Mouse (Mus musculus) Patski (cell line): Measurements from ENCODE around the gene Bcl11a. TPM values are rescaled to one million over a fixed set of nuclear protein-coding genes. Genes with fewer than 3 reads are reported as not detected.

Experiments used
- ATAC-seq: fragments of 100-300 bp; one replicate; pipeline ENCODE4 v1.8.0; 2021
- CTCF ChIA-PET: fragments of 350-600 bp; sonication (Branson Sonifier 250); formaldehyde crosslinking; loops from one replicate; lab custom pipeline; 2022; ENCODE audit warnings: inconsistent platforms; lab: Charles Lee
- POLR2A ChIA-PET: fragments of 350-600 bp; sonication (Branson Sonifier 250); formaldehyde crosslinking; loops from one replicate; lab custom pipeline; 2022; ENCODE audit warnings: antibody characterized with exemption, inconsistent platforms; lab: Charles Lee
- DNase-seq: peaks from one replicate; pipeline ENCODE4 v3.0.0-alpha.2; 2011; ENCODE audit warnings: low read depth, low spot score
- H3K27me3 ChIP-seq: fragments of 371-371 bp; one replicate; pipeline ENCODE4 v1.5.1; 2021
- CTCF ChIP-seq: fragments of 100-300 bp; IDR thresholded peaks from one replicate; pipeline ENCODE4 v1.5.1; 2021
- in situ Hi-C: fragments of 300-500 bp; cut with MboI; formaldehyde crosslinking; loops from 3 replicates; pipeline ENCODE4 v1.11.1; 2018; ENCODE audit warnings: low pct_unique_long_range_greater_than_20kb, mixed read lengths
- polyA plus RNA-seq: library from polyadenylated mRNA; unstranded; gene quantifications from one replicate; pipeline ENCODE4 v1.2.3, GENCODE M21; 2021

The Bcl11a gene
- polyA plus RNA-seq, 1 experiment from 2014 or later, result not detected

DNA sequence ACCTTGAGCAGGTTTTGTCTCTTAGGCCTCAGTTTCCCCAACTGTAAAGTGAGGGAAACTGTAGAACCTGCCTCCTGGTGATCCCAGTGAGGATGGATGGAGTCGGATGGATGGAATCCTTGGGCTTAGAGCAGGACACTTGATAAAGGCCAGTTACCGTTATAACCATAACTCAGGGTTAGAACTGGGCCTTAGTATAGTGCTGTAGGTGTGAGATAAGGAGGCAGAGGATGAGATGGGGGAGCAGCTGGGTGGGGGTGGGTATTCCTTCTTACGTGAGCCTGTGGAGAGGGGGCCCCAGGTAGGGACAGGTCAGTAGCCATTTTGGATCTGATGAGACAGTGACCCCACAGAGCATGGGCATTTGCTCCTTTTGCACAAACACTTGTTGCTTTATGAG is 23.8 kb downstream of the Bcl11a start:
- ChIA-PET POLR2A (no interaction called here), CTCF (no interaction called here)
- H3K27me3 ChIP-seq, result peaks cover 61% of the 10 kb centered on the region
- no peak for TF ChIP-seq CTCF
- DNase-seq (no peak), ATAC-seq (no peak)
- in situ Hi-C loops, result no loop called here

DNA sequence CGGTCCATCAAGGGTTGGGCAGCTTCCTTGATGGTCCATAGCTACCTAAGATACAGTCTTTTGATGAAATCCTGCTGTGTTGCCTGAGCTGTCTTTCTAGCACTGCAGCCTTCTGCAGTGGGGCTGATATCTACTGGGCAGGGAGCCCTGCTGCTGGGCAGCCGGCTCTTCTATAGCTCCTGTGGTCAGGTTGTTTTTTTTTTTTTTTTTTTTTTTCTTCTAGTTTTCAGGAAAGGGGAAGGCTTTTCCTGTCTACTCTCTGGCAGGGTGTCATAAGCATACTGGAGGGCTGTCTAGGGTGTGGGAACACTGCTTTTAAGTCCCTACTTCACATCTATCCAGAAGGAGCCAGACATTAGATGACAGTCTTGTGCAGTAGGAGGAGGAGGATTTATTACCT is 24.5 kb downstream of the Bcl11a start:
- POLR2A ChIA-PET, result interaction anchor here (0.6 kb wide), 1 partner anchor 916 kb away, joined by 6 read pairs; no protein-coding TSS in a partner anchor
- in situ Hi-C loops, result no loop called here
- CTCF ChIA-PET, result no interaction called here
- peaks cover 61% of the 10 kb centered on the region for H3K27me3 ChIP-seq
- ATAC-seq, result no peak
- no peak for DNase-seq
- no peak for TF ChIP-seq CTCF

DNA sequence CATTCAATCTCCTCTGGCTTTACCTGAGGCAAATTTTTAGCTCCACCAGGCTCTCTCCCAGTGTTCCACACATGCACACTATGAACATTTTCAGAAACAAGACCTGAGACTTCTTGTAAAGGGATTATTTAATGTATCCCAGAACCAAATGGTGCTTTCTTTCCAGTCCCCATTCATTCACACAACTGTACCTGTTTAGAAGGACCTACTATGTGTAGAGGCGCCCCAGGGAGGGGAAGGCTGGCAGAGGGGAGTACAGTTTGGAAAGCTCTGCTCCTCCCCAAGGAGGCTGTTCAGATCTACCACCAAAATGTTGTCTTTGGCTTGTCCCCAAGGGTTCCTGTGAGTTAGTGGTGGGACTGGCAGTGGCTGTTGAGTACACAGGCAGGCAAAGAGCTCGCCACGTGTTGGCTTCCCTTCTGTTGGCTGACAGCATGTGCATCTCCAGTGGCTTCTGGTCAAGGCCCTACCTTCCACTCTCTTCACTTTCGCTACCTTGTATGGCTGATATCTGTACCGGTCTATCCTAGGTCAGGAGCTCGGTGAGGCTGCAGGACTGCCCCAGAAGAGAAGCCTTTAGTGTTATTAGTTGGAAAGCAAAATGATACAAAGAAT is 25.4 kb downstream of the Bcl11a start:
- ATAC-seq, result no peak
- in situ Hi-C loops, result no loop called here
- DNase-seq, result no peak
- TF ChIP-seq CTCF, result no peak
- peaks cover 60% of the 10 kb centered on the region for H3K27me3 ChIP-seq
- POLR2A ChIA-PET, result no interaction called here
- CTCF ChIA-PET, result no interaction called here

DNA sequence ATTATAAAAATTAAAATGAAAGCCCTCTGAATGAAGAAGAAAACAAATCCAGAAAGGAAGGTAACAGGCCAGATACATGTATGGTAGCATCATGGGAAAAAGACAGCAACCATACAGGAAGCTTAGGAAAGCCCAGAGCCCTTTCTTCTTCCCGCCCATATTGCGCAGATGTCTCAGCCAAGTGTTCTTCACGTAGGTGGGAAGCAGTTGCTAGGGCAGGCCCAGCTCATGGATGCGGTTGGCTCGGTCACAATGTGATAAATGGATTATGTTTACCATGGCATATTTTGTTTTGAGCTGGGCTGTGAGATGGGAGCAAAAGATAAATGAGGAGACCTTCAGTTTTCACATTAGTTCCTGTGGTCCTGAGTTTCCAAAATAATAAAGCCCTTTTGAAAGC is 29.6 kb downstream of the Bcl11a start:
- in situ Hi-C loops, result no loop called here
- ChIA-PET POLR2A (no interaction called here), CTCF (no interaction called here)
- DNase-seq, result no peak
- peaks cover 66% of the 10 kb centered on the region for H3K27me3 ChIP-seq
- ATAC-seq, result no peak
- no peak for TF ChIP-seq CTCF

DNA sequence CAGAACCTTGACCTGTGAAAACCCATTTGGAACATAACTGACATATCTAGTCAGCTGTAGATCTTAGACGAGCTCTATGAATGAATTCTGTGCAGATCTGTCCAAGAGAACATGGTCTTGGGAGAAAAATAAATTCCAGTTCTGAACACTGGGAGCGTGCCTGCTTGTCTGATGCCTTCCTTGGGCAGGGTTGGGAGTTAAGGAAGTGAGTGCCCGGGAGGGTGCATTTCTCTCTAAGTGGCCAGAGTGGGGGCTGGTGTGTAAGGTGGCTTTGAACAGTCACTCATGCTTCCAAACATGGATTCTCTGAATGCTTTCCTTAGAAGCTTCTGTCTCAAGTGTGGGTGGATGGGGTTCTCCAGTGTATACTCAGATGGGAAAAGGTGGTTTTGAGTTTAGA is 31.1 kb downstream of the Bcl11a start:
- peaks cover 64% of the 10 kb centered on the region for H3K27me3 ChIP-seq
- ATAC-seq, result no peak
- POLR2A ChIA-PET, result no interaction called here

DNA sequence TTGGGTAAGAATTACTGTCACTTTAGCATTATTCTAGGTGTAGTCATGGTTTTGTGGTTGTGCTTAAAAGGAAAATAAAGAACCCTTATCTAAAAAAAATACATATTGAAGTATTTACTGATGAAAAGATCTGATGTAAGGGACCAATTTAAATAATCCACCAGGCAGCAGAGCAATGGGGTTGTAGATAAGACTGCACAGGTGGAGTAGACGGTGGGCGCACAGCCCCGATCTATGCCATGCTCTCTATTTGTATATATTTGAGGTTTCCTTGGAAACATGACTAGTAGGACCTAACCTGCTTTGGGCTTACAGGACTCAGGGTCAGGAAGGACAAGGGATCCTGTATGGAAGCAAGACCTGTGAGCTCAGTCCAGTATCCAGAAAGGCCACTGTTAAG is 31.5 kb downstream of the Bcl11a start:
- ATAC-seq (no peak), DNase-seq (no peak)
- POLR2A ChIA-PET, result no interaction called here
- H3K27me3 ChIP-seq, result peaks cover 62% of the 10 kb centered on the region
- CTCF ChIA-PET, result no interaction called here
- in situ Hi-C loops, result no loop called here
- no peak for TF ChIP-seq CTCF

More for the DNA sequence above, 31.1 kb downstream of the Bcl11a start:
- CTCF ChIA-PET, result no interaction called here
- in situ Hi-C loops, result no loop called here
- TF ChIP-seq CTCF, result no peak
- no peak for DNase-seq

DNA sequence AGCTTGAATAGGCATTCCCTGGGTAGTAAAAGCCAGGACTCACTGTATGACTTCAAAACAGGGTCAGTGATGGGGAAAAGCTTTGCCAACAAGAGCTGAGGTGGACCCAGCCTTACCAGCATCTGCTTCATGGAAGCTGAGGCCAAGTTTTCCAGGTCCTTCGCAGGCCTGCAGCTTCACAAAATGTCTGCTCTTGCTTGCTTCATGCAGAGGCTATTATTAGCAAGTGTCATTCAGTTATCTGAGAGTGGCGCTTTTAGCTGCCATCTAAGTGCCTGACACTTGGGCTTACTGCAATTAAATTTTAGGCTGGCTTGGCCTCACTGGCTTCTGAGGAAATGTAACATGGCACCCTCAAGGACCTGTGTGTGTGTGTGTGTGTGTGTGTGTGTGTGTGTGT is 32.3 kb downstream of the Bcl11a start:
- in situ Hi-C loops, result no loop called here
- POLR2A ChIA-PET, result interaction anchor here (0.7 kb wide), 1 partner anchor 598 kb away, joined by 3 read pairs; no protein-coding TSS in a partner anchor
- TF ChIP-seq CTCF, result no peak
- CTCF ChIA-PET, result no interaction called here
- H3K27me3 ChIP-seq, result peaks cover 61% of the 10 kb centered on the region
- ATAC-seq (no peak), DNase-seq (no peak)

DNA sequence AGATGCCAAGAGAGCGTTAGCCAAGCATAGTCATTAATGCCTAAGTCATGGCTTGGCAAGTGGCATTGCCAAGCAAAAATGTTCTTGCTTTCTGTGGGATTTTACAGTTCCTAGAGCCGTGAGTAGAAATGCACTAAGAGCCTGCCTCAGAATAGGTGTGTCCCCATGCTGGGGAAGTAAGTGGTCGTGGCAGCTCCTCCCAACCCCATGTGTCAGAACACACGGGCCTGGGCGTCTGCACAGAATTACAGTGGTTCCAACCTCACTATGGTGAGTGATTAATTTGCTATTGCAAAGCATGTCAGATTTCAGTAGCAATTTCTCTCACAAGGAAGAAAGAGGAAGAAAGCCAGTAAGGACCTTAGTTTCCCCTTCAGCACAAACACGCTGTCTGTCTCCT is 33.9 kb downstream of the Bcl11a start:
- ChIA-PET POLR2A (no interaction called here), CTCF (no interaction called here)
- ATAC-seq (no peak), DNase-seq (no peak)
- TF ChIP-seq CTCF, result no peak
- in situ Hi-C loops, result no loop called here
- peaks cover 48% of the 10 kb centered on the region for H3K27me3 ChIP-seq

DNA sequence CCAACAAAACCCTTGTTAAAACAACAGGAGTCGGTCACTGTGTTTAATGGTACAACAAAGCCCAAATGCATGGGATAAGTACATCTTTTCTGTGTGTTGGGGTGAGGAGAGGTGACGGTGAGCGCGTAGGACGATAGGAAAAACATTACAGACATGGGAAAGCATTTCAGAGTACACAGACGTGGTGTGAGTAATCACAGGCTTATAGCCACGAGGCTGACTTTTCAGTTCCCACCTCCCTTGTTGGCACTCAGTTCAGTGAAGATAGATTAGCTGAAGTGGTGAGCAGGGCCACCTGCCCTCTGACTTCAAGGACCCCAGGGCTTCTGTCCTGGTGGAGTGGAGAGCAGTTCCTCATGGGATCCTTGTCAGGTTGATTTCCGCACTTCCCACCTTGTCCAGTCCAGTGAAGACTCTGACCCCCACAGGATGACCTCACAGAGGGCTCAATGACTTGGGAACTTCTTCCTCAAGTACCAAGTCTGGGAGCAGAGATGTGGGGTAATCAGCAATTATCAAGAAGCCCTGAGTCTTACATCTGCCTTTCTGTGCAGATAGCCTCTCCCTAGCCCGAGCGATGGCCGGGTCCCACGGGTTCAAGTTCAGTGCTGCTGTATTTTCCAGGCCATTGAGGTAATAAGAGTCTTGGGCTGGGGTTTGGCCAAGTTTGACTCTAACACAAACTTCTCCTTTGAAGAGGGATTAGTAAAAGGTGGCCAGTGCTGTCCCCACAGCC is 37.3 kb downstream of the Bcl11a start:
- TF ChIP-seq CTCF, result no peak
- in situ Hi-C loops, result no loop called here
- no peak for ATAC-seq
- H3K27me3 ChIP-seq, result peaks cover 40% of the 10 kb centered on the region
- DNase-seq, result no peak
- CTCF ChIA-PET, result no interaction called here
- POLR2A ChIA-PET, result no interaction called here

DNA sequence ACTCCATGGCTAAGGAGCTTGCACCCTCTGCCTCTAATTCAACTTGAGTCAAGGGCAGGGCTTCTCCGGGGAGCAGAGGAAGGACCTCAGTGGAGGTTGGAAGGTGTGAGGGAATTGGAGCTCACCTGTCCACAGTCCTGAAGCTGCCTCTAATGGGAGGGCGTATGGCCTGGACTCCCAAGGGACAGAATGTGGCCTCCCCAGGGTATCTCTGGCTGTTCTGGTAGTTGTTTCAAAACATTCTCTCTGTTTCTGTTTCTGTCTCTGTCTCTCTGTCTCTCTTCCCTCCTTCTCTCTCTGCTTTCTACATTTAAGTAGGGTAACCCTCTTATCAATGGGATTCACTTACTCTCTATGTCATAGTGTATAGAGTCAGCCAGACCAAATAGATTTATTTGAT is 38.2 kb downstream of the Bcl11a start:
- in situ Hi-C loops, result no loop called here
- ChIA-PET CTCF (no interaction called here), POLR2A (no interaction called here)
- H3K27me3 ChIP-seq, result peaks cover 38% of the 10 kb centered on the region
- TF ChIP-seq CTCF, result no peak
- DNase-seq, result no peak
- ATAC-seq, result no peak

DNA sequence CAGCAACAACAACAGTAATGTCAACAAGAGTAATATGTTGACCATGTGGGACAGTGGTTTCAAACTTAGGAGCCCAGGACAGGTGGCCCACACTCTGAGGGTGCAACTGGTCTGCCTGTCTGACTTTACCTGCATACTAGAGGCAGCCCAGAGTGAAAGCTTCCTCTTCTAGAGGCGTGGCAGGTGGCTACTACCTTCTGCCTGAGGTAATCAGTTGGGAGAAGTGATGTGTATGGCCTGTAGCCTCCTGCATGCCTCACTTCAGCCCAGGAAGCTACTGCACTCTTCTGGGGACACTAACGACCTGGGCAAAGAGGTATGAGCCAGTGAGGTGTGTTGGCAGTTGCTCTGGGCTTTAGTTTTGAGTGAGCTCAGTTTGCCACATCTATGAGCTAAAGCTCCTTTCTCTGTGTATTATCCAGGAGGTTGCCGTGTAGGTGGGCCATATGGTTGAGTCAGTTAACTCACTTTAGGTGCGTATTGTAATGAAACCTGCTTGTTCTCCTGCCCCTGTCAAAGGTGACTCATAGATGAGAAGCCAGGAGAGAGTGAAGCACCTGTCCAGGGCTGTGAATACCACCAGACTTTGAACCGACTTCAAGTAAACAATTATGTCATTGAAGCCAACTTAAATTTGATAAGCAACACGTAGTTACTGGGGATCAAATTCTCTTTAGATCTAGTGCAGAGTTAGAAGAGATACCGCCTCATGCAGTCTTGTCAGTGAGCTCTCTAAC is 38.9 kb downstream of the Bcl11a start:
- H3K27me3 ChIP-seq, result peaks cover 32% of the 10 kb centered on the region
- ChIA-PET CTCF (no interaction called here), POLR2A (no interaction called here)
- no peak for TF ChIP-seq CTCF
- in situ Hi-C loops, result no loop called here
- DNase-seq, result no peak
- no peak for ATAC-seq
